In the genomic region with DNA sequence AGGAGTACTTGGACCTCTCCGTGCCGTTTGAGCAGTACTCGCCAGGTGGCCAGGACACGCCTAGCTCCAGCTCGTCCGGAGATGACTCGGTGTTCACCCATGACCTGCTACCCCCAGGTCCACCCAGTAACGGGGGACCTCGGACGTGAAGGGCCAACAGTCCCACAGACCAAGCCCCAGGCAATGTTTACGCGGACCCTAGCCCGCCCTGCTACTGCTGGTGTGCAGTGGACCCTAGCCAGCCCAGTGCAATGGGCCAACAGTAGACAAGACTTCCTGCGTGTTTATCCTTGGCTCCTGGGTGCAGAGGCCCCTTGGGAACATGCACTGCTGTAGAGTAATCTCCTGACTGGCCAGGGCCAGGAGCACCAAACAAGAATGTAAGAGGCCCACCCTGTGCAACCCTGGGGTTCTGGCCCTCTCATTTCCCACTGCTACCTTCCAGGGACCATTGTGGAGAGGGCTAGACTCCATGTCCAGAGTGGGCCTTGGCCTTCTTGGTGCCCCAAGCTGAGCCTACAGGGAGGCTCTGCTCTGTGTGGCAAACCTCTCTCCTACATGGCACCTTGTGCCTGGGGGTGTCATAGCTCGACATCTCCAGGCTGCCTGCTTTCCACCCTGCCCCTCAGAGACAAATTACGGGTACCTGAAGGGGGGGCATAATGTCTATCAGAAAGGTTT, we compare ENCODE assay signal across 13 mouse cellular contexts. TPM values are rescaled to one million over a fixed set of nuclear protein-coding genes. Genes with fewer than 3 reads are reported as not detected.
"Had no signal": no experiment of that assay in that cellular context is flagged by ENCODE, and none has a peak within 500 bp of the region (broad histone marks: within the 10 kb centered on the region; RNA-seq: fewer than 3 reads in every experiment).

No protein-coding gene starts in this region.

- H3K27ac ChIP-seq: hindbrain, postnatal 0 days; liver, embryonic 15.5 days; midbrain, embryonic 15.5 days; neural tube, embryonic 12.5 days; stomach, postnatal 0 days had no signal

- H3K4me1 ChIP-seq: liver, embryonic 15.5 days; midbrain, embryonic 15.5 days had no signal

- H3K9ac ChIP-seq: liver, embryonic 15.5 days; midbrain, embryonic 15.5 days; neural tube, embryonic 12.5 days had no signal

- ATAC-seq: hindbrain, postnatal 0 days; lung, postnatal 0 days; midbrain, embryonic 15.5 days had no signal

- H3K27me3 ChIP-seq: liver, embryonic 15.5 days; midbrain, embryonic 15.5 days; neural tube, embryonic 12.5 days had no signal

- H3K4me3 ChIP-seq: liver, embryonic 15.5 days; midbrain, embryonic 15.5 days; neural tube, embryonic 12.5 days had no signal

- H3K9me3 ChIP-seq: liver, embryonic 15.5 days; midbrain, embryonic 15.5 days; neural tube, embryonic 12.5 days had no signal

- DNase-seq: layer of hippocampus, postnatal 36 days; lung, adult 2 months; lung, postnatal 36 days; thymus, postnatal 4 days had no signal

- H3K4me2 ChIP-seq: liver, embryonic 11.5 days; liver, embryonic 15.5 days; midbrain, embryonic 15.5 days; neural tube, embryonic 12.5 days had no signal

- H3K36me3 ChIP-seq: midbrain, embryonic 15.5 days had no signal

RNA-seq across cellular contexts. Expression of a gene that starts 14.1 kb away (rescaled TPM):
- total RNA-seq: monocyte, adult 5-6 weeks; neutrophil, adult 5-6 weeks had no signal
